Mouse (Mus musculus) kidney, postnatal 14 days (tissue): ENCODE measurements around the gene Entpd5.
A peak's percentile ranks its signal among the peaks of the same experiment; 100 is the strongest.
"Not testable (repeated sequence)": the region's sequence is repeated elsewhere in the genome, so short reads cannot be mapped to it uniquely, and the experiment has no call there.

Experiments
- DNase-seq: peaks from one replicate; pipeline ENCODE4 v3.0.0; 2022; ENCODE audit warnings: mixed read lengths

Gene Entpd5

DNA sequence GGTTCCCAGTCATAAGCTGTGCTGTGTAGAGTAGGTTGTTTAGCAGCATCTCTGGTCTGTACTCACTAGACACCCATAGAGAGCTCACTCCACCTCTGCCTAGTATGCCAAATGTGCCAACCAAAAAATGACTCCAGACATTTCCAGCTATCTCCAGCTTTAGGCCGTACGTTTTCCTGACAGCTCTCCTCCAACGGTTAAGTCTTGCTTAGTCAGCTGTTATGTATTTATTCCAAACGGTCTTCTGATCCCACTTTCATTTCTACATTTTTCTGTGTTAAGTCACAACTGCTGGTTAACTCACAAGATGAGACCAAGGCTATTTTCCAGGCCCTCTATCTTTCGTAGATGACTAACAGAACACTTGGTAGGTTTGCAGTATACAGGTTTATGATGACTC lies 10.2 kb downstream of the Entpd5 start:
- DNase-seq = no peak

DNA sequence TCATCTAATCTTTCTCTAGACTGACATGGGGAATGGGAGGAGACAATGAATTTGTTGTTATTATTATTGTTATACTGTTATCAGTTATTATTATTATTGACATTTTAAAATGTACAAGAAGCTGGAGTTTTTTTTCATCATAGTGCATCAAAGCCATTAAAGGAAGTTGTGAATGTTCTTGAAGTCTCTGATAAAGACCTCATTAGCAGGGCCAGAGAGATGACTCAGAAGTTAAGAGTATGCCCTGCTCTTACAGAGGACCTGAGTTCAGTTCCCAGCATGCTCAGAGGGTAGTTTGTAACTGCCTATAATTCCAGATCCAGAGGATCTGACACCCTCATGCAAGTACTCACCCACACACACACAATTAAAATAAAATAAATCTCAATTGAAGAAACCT lies 11.1 kb downstream of the Entpd5 start:
- no peak for DNase-seq

DNA sequence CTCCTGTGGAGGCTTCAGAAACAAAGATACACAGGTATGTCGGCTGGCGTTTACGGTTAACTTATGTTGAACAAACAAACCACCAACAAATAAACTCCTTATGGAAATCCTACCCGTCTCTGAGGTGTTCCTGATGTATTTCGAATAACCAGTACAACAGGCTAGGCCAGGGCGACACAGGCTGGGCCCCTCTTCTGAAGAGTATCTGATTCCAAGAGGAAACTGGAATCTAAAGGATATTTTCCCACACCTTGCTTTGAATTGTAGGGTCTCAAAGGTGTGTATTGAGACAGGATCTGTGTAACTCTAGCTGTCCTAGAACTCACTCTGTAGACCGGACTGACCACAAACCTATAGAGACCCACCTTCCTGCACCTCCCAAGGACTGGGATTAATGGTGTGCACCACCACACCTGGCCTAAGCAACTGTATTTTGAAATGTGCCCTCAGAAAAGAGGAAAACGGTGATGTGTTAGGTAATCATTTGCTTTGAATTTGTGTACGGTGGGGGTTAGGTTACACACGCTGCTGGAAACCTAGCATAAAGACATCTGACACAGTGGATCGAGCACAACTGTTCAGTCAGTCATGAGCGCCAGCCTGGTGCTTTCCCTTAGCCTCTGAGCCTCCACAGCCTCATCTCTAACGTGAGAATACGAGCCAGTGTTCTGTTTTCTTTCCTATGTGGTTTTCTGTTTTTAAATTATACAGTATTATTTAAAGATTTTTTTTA lies 11.7 kb downstream of the Entpd5 start:
- no peak for DNase-seq

DNA sequence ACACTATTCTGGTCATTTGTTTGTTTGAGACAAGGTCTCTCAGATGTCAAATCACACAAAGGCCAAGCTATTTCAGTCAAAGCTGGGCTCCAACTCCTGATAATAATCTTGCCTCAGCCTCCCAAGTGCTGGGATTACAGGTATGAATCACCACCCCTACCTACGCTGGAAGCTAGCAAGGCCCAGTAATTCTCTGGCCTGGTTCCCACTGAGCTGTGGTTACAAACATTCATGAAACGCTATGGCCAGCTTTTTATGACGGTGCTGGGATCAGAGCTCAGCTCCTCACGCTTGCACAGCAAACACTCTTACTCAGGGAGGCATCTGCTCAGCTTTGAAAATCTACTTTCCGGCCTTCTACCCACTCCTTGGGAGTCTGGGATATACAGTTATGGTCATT lies 15.0 kb downstream of the Entpd5 start:
- no peak for DNase-seq

DNA sequence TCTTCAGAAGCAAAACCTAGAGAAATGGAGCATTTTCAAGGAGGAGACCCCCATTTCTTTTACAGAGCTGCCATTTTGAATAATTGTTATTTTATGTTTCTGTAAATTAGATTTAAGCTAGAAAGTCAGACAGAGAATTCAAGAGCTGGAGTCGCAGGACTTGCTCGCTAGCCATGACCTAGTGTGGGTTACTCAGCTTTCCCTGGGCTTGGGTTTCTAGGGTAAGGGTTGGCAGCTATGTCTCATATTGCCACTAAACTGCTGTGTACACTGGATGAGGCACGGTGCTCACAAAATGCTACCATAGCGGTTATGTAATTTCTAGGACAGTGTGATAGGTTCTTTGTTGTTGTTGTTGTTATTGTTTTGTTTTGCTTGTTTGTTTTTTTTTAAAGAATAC lies 16.1 kb downstream of the Entpd5 start:
- DNase-seq = no peak

DNA sequence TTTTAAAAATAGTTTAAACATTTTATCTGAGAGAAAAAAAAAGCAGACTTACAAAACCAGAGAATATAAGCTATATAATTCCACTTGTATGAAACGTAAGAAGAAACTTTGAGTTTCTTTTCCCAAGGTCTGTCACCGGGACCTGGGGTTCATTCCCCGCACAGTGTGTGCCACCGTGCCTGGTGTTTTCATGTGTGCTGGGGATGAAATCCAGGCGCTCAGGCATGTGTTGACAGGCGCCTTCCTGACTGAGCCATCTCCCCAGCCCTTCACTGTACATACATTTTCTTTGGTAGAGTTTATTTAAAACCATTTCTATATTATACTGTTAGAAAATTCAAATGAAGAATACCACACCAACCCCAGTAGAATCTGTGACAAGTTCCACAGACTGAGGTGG lies 18.5 kb downstream of the Entpd5 start:
- no peak for DNase-seq

DNA sequence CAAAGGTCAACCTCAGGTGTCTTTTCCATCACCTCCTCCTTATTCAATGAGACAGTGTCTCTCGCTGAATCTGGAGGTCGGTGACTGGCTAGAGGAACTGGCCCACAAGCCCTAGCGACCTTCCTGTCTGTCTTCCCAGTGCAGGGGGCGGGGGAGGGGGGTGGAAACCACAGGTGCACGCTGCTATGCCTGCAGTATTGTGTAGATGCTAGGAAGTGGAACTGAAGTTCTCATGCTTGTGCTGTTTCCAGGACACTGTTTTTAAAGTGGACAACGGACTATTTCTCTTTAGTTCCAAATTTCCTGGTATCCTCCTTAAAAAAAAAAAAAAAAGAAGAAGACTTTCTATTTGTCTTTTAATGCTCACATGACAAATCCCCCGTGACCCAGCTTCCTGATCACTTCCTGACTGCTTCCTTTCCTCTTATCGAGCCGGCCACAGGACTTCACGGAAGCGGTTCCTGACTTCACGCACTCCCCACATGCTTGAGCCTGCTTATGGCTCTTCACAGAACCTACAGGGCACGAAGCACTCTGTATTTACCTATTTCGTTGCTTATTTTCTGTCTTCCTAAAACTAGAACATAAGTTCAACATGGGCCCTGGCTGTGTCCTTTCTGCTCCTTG lies 19.9 kb downstream of the Entpd5 start:
- no peak for DNase-seq

DNA sequence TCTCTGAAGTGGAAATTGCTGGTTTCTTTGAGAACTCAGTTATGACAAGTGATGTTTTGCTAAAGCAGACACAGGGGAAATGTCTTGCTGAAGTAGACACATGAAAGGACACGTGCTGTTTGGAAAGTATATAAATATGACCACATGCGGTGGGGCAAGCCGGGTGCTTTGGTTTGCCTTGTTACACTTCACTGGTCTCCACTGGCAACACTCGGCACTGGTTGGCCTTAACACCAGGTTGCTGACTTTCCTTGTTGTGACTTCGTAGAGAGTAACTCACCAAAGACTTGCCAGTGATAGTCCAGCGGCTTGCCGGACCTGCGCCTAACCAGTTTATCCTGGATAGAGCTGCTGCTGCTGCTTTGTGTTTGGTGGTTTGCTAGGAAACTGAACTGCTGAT lies 20.7 kb downstream of the Entpd5 start:
- DNase-seq = no peak

DNA sequence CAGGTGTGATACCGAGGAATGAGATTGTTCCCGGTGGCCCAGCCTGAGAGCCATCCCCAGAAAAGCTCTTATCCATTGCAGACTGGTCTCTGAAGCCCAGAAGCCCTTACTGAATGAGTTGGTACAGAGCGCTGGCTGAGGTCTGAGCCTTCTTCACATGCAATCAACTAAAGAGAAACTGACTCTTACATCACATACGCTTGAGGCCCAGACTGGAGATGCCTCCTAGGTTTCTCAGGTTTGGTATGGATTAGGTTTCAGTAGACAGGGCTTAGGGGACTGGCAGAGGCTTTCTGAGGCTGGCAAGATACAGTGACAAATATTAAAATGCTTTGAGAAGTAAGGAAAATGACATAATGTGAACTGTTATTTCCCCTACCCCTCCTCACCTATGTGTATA lies 23.4 kb downstream of the Entpd5 start:
- DNase-seq = no peak

DNA sequence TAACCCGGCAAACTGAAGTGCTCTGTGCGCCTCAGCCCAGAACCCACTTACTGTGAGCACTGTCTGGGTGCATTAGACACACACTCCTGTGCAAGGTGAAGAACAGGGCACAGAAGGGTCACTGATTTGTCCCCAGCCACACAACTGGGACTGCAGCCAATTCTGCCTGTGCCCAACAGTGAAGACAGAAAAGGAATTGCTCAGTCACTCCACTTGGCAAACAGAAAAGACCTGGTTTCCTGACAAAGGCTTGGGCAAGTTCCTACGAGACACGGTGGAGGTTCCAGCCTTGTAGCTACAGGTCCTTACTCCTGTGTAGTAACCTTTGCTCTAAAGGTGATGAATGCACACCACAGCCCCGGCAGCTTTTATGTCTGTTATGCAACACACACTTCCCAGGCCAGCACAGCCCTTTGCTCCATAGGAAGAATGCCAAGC lies 24.2 kb downstream of the Entpd5 start:
- DNase-seq = peak; percentile 82

DNA sequence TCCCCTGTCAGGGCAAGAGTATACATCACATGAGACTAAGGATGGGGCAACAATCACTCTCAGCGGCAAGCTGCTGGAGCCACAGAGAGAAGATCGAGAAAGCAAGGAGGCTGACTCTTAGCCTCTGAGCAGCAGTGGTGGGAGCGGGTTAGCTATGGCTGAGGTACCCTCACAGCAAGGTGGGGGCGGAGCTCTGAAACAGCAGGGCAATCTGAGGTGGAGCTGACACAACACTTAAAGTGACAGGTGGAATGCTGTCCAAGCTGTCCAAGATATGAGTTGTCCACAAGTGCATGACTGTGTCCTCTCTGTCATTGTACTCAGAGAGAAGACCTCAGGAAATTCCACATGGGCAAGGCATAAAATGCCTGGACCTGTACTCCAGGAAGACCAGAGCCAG lies 26.5 kb downstream of the Entpd5 start:
- no peak for DNase-seq

DNA sequence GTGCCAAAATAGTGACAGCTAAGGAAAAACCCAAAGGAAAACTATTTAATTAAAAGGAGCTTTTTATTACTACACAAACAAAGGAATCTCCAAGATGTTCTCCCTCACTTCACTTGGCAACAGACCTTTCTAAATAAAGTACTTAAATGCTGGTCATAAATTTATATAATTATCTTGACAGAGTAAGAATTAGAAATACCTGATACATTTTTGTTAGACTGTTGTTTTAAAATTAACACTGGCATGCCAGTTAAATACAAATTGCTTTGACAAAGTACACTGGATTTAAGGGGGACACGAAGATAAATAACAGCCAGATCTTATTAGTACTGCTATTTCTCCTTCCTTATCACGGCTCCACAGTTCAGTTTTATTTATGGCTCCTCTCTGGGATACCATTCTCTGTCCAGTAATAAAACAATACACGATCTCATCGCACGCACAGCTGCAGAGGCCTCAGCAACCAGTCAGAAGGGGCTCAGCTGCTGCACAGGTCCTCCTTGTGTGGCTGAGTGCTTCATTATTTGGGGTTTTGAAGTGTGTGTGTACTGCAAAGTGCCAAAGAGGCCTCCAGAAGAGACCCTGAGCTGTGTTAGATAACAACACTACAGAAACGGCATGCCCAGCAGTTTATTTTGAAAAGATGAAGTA lies 34.9 kb downstream of the Entpd5 start:
- no peak for DNase-seq

DNA sequence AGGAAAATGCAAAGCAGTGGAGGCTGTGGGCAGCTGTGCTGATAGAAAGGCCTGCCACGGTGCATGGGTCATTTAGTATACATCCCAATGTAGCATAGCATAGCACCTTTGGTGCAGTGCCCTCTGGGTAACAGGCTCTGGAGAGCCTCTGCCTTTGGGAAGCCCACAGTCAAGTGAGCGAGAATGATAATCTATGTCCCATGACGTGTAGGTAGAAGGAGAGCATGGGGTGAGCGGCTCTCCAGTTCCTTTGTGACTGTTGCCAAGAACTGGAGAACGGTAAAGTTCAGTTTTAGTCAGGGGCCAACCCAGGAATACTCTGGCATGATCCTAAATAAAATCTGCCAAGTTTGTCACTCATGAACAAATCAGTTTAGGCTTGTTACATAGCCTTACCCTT lies 37.2 kb downstream of the Entpd5 start:
- no peak for DNase-seq

DNA sequence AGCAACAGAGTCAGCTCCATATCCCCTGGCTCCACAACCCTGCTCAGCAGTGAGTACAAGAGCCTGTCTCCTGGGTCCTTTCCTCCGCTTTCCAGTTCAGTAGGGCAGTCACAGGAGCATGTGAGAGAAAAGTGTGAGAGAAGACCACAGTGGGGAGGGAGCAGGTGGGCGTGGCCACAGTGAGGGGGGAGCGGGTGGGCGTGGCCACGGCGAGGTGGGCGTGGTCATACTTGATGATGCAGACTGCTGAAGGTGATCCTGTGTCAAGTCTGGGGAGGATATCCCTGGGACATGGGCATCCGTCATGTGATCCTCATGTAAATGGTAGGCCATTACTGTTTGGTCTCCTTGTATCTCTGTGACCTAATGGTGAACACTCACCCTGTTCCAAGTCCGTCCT lies 41.9 kb downstream of the Entpd5 start:
- no peak for DNase-seq

DNA sequence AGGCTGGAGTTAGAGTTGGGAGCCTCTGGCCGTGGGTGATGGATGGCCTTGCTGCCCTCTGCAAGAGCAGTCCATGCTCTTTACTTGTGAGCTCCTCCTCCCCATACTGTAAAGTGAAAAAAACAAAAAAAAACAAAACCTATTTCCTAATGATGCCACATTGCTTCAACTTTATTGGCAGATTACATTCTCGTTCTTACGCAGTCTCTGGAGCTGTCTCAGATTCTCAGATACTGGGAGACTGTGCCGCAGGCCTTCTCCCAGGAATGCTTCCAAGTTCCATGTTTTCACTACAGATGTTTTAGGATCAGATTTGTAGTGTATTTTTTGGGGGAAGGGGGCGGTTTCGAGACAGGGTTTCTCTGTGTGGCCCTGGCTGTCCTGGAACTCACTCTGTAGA lies 43.7 kb downstream of the Entpd5 start:
- DNase-seq = no peak

DNA sequence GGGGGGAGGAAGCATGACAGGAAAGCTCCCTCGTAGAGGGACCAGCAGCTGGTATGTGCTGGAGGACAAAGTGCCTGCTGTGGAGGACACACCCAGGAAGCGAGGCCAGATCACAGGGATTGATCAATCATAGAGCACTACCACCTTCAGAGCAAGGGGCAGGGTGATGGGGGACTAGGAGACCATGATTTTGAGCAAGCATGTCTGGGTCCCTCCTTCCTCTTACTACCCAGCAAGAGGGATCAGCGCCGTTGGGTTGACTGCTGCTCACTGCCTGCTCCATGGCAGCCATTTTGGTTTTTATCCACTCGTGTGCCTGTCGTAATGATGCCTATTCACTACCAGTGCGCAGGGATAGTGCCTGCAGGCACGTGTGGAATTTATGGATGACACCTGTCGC lies 44.5 kb downstream of the Entpd5 start:
- no peak for DNase-seq

DNA sequence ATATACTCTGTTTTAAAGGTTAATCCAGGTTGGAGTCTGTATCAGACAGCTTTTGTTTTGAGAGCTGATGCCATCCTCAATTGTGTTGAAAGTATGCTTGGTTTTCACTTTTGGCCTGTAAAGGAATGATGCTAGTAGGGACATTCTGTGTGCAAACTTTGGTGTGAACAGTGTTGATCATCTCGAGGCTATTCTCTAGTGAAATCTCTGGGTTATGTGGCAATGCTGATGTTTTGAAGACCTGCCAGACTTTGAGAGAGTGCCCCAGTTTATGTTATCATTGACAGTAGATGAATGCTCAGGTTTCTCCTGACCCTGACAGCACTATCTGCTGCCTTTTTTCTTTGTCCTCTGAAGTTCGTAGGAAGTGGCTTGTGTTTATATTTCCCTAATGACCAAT lies 46.0 kb downstream of the Entpd5 start:
- no peak for DNase-seq

DNA sequence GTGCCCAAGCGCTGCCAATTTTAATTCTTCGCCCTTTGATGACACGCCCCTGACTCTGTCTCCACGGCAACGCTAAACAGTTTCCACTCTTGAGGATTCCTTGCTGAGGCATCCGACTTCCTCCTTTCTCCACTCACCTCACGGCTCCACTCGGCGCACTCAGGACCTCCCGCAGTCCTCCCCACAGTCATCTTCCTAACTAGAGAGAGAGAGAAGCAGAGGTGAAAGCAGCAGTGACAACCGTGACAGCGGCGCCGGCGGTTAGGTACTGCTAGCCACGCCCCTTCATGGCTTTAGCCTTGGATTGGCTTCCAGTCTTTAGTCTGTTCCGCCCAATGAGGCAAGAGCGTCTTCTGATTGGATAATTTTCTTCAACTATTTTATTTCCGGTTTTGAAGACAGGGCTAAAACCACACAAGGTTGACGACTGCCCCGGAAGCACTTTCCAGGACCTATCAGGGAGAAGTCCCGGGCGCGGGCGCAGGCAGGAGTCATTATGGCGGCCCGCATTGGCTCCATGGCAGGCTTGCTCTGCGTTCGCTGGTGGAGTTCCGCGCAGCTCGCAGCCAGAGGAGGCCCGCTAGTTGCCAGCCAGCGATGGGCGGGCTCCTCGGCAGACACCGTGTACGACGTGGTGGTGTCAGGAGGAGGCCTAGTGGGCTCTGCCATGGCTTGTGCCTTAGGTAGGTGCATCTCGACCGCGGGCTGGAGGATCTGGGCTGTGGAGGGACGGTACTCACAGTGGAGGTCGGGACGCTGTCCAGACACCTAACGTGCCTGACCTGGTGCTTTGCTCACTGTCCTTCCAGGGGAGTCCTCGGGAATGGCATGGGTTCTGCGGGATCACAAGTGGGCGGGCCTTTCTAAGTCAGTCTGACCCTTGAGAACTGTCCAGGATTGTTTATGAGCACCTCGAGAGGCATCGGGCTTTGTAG lies 47.0 kb downstream of the Entpd5 start, which contains the start of the genes Coq6 and Fam161b:
TSS of gene Coq6 (plus strand) at position 103 of the 935 bp plus-strand sequence.
TSS of gene Fam161b (minus strand) at position 279 of the 935 bp plus-strand sequence.
- peak; percentile 96 for DNase-seq

DNA sequence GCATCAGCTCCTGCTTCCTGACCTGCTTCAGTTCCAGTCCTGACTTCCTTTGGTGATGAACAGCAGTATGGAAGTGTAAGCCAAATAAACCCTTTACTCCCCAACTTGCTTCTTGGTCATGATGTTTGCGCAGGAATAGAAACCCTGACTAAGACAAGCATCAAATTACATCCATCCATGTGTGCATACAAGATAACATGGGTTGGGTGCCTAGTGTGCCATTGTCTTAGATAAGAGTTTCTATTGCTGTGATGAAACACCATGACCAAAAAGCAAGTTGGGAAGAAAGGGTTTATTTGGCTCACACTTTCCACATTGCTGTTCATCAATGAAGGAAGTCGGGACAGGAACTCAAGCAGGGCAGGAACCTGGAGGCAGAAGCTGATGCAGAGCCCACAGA lies 50.1 kb downstream of the Entpd5 start:
- DNase-seq = not testable (repeated sequence)

DNA sequence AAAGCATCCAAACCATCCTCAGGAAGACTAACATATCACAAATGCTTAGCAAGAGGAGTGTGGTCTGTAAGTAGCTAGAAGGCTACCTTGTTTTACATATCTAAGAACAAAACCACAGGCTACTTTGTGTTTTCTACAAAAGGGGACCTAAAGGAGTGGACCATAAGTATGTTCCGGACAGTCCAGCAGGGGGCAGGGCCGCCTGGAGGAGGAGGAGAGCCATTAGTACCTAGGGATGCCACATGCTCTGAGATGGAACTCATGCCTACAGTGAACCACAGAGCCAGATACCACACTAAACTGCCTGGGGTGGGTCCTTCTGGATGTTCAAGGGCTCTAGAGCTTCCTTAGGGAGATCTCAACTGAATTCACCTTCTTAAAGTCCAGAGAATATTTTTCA lies 61.6 kb downstream of the Entpd5 start:
- DNase-seq = peak; percentile 34

DNA sequence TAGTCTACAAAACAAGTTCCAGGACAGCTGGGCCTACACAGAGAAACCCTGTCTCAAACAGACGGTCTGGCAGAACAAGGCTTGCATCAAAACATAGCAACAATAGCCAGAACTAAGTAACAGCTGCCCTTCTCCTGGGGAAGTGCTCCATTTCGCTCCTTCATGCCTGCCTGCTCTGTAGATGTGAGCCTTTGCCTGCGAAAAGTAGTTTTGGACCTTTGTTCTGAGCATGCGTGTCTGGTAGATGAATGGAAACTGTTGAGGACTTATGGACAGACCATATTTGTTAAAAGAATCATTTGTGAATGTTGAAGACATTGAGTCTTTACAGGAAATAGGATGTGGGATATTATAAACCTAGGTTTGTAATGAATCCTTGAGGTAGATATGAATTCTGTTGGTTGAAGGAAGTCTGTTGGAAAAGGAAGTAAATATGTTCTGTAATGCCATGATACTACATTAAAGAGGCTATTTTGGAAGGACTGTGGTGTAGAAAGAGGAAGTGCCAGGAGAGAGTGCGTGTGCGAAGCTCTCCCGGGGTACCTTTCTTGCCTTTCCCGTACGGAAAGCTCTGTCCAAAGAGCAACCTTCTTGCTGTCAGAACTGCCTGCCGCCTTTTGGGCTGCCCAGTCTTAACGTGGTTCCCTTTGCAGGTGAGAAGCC lies 71.7 kb downstream of the Entpd5 start:
- DNase-seq = no peak

DNA sequence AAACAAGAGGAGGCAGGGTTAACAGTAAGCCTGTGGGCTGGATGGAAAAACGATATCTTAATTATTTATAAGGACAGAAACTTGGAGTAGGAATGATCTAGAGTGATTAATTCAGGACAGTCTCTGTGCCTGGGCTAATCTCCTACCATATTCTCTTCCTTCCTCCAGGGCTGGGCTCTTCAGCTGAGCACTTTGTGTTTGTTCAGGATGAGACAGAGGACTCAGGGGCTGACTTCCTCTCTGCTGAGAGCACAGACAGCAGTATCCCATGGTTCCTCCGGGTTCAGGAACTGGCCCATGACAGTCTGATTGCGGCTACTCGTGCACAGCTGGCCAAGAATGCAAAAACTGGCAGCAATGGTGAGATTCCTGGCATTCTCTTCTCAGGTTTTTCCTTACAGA lies 81.7 kb downstream of the Entpd5 start:
- peak; percentile 69 for DNase-seq
